Mouse (Mus musculus) cerebellum, adult 9-10 months (tissue): ENCODE data around the gene Gm30083.

Experiments used
- DNase-seq: peaks from one replicate; pipeline ENCODE4 v3.0.0; 2022

Gene Gm30083

DNA sequence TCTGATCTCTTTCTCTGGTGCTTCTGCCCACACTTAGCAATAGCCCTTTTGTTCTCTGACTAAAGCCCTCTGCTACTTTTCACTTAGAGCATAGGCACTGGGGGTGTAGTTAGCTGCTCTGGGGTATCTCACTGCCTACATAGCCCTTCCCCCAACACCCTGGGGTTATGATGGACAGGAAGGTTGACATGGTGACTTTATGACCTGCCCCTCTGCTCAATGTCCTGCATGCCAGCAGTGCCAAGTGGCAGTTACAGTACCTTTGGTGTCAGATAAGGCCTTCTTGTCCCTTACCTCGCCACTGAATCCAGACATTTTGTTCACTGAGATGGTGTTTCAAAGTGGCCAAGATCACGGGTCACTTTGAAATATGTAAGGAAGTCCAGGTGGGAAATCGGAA is at the start of gene Gm30083:
Gene Gm30083 (minus strand): TSS at position 120 of the 400 bp plus-strand sequence.
- DNase-seq, result no peak

DNA sequence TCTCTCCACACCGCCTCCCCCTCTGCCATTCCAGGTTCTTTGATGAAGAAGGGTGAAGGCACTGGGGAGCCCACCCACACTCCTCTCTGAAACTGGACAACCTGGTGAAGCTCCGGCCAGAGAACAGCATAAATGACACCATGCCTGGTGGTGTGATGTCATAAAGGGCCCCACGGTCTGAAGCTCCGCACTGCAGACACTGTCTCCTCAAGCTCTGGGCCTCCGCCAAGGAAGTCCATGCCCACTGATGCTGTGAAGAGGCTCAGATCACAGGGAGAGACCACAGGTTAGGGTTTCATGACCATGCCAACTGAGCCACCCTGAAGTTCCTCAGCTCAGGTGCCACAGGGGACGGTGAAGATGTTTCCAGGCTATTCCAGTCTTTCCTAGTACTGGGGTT is 37.5 kb upstream of the Gm30083 start, which contains the start of gene Antxrl:
Gene Antxrl (plus strand): TSS at position 192 of the 400 bp plus-strand sequence.
- no peak for DNase-seq

DNA sequence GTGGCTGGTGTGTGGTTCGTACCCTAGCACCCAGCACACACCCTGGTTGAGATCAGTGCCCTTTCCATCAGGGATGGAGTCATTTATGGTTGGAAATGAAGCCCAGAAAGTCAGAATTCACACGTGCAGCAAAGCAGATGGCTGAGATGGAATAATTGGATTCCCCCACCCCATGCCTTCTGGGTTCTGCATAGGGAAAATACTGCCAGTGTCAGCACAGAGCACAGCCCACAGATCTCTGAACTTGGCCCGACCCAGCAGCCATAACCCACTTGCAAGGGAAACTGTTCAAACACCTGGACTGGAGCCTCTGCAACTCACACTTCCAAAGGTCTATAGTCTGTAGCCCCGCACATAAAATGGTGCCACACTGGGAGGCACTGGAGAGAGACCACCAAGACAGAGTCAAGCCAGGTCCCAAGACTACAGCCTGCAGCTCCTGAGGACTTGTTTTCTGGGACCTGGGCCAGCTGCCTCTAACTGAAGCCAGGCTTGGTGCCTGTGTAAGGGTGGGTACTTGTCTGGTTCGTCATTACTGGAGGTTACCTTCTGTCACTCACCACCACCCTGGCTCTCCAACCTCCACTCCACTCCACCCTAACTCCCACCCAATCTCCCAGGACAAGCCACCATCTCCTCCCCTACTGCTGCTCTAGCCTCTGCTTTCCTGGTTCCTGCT is 35.3 kb upstream of the Gm30083 start:
- no peak for DNase-seq

DNA sequence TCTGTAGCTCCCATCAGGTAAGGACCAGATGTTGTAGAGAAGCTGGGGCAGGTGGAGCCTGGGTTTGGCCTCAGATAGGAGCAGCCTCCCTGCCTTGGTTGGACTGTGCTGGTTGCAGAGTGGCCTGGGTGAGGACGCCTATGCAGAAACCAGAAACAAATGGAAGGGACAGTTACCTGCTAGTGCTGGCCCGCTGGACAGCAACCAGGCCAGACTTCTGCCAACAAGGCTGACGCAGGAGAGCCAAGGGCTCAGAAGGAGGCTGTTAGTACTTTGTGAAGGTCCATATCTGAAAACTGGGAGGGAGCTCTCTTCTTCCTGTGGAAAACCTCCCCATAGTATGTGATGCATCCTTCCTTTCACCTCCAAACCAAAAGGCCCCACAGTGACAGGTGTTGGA is 28.4 kb upstream of the Gm30083 start:
- no peak for DNase-seq

DNA sequence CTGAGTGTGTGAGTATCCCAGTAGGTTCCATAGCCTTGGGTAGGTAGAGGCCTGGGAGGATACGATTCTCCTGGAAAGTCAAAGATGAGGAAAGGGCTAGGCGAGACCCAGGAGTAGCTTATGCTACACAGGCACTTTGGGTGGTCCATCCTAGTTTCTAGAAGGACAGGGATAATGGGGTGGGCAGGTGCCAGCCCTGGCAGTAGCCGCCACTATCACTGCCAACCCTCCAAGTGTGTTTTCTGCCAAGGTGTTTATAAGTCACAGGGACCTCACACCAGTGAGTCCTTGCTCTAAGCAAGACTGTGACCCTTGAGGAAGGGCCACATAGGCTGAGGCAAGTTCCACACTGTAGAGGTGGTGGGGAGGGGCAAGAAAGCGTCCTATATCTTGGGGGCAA is 26.3 kb upstream of the Gm30083 start:
- no peak for DNase-seq

DNA sequence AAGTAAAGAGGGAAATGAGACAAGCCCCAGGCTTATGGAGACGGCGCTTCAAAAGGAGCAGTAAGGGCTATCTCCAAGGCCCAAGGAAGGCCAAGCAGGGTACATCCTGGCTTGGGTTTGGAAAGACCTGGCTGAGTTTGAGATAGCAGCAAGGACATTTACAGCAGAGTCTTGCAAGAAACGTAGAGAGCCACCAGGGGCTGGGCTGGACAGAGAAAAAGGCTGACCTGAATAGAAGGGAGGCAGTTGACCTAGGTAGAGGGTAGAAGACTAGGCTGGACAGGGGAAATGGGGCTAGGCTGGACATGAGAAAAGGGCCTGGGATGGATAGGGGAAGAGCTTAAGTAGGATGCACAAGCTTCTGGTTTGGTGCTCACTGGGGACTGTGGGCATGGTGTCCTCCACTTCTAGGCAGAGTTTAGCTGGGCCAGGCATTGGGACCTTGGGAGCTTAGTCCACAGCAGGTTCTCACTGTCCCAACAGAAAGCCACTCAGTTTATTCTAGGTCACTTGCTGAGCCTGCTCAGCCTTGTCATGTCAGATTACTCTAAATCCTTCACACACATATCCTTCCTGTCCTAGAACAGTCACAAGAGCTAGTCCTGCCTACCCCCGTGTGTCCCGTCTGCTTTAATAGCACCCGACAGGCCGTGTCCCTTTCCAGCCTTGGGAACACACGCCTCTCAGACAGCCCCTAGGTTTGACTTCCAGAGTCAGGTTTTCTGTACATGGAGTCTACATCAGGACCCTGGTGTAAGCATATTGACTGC is 19.0 kb upstream of the Gm30083 start:
- DNase-seq, result no peak

DNA sequence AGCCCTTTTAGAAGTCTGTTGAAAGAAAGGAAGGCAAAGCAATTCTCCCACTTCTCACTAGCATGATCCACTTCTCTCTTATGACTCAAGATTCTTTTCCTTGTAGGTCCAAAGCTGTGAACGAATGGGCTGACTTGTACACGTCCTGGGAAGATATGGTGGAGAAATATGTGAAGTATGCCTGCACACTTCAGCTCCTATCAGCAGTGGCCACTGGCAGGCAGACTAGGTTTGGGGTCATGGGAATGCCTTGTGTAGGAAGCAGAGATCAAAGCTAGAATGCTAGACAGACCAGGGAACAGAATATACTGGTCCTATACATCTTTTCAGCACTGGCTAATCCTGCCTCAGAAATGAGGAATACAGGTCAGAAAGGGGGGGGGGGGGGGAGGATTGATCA is 11.7 kb upstream of the Gm30083 start:
- no peak for DNase-seq

DNA sequence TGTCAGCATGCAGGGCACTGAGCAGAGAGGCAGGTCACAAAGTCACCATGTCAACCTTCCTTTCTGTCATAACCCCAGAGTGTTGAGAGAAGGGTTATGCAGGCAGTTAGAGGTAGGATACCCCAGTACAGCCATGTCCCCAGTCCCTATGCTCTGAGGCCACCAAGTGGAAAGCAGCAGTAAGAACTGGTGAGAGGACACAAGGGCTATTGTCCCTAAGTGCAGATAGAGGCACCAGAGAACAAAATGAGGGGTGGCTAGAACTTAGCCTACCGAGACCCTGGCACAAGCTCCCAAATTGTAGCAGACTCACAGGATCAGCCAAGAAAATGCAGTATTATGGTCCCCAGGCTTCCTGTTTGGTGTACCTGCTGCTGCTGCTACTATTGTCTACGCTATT is 2.0 kb upstream of the Gm30083 start:
- DNase-seq, result no peak

DNA sequence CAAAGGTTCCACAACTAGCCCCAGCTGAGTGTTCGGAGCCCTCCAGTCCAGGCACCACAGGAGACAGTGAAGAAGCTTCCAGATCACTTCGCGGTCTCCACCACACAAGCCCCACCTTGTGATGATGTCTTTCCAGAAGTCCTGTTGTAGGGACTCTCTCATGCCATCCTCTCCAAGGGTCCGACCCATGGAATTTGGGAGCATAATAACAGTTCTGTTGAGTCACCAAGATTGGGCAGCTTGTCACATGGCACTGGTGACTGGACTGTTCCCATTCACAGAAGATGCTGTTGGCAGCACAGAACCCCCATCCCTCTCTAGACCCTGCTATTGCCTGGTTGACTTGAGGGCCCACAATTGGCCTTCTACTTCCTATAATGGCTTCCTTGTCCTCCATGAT is 1.4 kb upstream of the Gm30083 start, which contains the start of gene Gm5460:
Gene Gm5460 (plus strand): TSS at position 378 of the 400 bp plus-strand sequence.
- no peak for DNase-seq

DNA sequence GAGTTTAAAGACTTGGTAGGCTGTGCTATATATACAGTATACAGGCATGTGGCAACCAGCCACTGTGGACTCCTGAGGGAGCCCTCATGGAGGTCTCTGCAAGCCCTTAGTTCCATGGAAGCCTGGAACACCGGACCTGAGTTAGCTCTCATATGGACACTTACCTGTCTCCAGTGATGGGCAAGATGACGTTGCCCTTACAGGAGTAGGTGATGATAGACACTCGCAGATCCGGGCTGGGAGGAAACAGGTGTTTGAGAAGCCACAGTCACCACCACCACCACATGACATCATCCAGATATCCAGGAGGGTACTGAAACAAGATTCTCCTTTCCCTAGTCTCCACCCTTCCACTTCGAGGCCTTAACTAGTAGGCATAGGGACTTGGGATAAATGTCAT is 12.6 kb downstream of the Gm30083 start:
- DNase-seq, result no peak

DNA sequence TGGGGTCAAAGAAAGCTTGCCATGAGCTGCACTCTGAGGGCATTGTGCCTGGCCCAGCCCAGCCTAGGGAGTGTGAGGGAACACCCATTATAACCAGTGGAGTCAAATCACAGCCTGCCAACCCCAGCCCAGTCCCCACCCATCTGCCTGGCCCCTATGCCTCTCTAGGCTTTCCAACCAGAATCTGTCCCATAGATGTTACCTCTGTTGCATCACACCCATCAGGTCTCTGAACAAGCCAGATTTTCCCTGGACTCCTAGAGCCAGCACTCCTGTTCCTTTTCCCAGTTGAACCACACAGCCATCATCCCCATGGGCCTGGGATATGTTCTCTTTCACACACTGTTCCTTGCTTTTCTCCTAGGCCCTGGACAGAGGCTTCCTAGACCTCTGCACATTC is 13.5 kb downstream of the Gm30083 start:
- DNase-seq, result no peak

DNA sequence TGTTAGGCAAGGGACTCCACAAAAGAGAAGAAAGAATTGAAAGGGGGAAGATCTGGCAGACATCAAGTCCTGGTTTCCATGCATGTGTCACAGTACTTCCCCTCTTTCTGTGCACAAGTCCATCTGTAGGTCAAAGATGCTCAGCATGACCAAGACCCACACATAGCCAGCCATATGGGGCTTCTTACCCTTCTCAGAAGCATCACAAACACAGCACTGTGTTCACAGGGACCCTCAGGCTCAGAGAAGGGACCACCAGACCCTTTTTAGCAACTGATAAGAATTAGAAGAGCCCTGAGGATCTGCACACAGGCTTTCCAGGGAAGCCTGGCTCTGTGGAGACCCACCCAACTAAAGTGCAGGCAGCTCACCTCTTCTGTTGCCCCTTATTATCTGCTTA is 14.9 kb downstream of the Gm30083 start:
- no peak for DNase-seq

DNA sequence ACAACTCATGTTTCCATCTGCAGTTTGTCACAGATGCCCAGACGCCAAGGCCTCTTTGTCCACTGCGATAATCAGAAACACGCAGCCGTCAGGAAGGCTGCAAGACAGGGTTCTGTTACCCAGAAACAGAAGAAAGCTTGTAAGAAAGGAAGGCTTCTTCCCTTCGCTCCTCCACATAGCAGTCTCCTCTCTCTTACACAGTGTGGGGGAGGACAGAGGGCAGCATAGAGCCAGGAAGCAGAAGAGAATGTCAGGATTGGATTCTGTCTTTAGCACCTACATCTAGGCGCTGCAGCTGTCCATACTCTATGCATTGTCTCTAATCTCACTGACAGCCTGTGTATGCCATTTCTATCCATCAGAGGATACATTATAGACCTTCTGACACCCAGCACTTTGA is 17.6 kb downstream of the Gm30083 start:
- DNase-seq, result no peak

DNA sequence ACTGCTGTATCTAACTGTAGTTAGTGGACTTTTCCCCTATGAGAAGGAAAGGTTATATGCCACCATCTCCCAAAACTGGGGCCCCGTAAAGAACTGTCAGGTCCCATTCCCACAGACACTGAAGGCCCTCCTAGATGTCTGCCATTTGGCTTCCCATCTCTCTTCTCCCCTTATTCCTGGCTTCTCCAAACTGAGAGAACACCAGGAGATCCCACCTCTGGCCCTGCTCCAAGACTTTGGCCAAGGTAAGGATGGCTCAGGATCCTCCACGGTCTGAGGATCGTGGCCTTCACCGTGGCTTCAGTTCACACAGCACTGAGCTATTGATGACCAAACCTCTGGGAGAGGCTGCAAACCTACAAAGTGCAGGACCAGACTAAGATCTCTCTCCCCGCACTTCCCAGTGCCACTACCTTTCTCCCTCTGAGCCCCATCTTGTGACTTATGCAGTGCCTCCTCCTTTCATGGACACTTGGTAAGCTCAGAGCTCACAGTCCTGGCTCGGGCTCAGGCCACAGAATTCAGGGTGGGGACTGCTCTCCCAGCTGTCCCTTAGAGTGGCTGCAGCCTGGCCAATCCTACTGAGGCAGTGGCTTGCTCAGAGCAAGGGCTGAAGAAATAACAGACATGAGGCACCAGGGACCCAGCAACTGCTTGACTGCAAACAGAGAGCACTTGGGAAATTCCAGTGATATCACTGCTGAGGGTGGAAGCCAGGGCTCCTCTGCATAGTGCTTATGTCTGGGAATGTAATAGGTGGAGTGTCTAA is 21.3 kb downstream of the Gm30083 start:
- DNase-seq, result no peak

DNA sequence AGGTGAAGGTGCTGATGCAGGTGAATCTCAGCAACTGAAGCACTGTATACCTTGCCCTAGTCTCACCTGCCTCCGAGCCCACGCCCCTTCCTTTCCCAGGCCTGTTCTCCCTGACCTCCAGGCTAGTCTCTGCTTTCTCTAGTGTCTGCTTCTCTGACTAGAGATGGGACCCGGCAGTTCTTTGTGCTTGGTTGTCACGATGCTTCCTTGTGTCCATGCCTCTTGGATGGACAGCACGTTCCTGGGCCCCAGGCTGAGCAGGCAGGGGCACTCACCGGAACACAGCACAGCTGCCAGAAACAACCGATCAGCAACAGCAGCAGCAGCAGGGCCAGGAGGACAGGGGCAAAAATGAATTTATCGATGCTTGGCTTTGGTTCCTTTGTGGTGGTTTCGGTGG is 21.9 kb downstream of the Gm30083 start:
- no peak for DNase-seq

DNA sequence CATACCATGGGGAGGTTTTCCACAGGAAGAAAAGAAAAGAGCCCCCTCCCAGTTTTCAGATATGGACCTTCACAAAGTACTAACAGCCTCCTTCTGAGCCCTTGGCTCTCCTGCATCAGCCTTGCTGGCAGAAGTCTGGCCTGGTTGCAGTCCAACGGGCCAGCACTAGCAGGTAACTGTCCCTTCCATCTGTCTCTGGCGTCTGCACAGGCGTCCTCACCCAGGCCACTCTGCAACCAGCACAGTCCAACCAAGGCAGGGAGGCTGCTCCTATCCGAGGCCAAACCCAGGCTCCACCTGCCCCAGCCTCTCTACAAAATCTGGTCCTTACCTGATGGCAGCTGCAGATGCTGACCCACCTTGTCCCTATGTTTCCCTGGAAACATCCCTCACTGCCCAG is 23.0 kb downstream of the Gm30083 start:
- DNase-seq, result peak; percentile 86

DNA sequence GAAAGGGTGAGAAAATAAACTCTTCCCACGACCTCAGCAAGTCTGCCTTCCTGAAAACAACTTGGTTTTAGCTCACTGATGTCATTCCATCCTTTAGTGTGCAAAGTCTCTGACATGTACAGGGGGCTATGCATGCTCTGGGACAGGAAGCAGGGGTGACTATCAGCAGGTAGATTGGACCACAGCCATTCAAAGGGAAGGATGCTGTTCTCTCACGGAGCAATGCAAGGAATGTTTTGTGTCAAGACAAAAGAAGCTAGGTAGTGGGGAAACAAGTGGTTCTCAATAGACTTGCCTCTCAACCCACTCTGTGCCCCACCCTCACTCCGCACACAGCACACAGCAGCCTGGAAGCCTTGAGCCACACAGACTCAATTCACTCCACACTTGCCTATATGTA is 25.8 kb downstream of the Gm30083 start:
- no peak for DNase-seq

DNA sequence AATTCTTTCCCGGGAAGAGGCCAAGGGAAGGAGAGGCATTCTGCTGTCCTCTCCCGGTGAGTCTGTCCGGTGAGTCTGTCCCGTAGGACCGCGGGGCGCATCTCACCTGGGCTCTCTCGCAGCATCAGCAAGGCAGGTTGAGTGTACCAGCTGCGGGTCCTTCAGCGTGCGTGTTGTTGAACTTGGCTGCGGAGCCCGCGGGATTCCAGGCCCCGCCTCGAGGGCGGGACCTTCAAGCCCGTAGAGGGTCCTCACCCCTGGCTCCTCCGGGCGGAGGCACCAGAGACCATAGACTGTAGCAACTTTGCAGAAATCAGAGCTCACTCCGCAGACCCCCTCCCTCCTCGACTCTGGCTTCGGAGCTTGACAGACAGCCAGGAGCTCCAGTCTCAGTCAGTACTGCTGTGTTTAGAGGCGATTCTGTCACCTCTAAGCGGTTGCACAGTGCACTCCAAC is 36.4 kb downstream of the Gm30083 start, which contains the start of gene Zfp488:
Gene Zfp488 (minus strand): TSS at position 161 of the 456 bp plus-strand sequence.
- no peak for DNase-seq

DNA sequence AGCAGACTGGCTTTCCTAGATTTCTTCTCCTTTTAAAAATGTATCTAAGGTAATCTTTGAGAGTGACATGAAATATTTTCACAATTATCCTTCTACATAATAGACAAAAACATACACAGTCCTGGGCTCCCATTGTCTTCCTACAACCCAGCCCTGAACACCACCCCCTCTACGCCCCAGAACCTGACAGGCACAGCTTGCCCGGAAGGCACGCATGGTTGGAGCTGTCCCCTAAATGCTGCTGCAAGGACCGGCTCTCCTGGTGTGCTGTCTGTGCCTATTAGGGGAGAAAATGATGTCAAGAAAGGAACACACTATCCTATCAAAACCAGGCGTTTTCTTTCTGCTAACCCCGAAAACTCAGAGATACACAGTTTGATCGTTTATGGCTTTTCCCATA is 37.2 kb downstream of the Gm30083 start:
- DNase-seq, result no peak

DNA sequence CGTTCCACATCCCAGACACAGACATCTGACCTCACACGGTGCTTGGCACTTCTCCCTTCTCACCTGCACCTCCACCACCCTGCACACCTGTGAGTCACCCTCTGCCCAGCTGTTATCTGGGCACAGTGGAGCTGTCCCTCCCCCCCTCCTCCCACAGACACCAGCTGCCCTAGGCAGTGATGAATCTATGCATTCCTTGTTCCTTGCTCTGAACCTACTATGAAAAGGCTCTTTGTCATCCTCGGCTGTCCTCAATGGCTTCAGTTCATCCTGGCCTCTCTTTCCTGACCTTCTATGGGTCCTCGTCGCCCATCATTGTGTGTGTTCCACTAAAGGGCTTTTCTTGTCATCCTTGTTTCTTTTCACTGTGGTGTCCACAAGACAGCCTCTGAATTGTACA is 40.2 kb downstream of the Gm30083 start:
- no peak for DNase-seq

DNA sequence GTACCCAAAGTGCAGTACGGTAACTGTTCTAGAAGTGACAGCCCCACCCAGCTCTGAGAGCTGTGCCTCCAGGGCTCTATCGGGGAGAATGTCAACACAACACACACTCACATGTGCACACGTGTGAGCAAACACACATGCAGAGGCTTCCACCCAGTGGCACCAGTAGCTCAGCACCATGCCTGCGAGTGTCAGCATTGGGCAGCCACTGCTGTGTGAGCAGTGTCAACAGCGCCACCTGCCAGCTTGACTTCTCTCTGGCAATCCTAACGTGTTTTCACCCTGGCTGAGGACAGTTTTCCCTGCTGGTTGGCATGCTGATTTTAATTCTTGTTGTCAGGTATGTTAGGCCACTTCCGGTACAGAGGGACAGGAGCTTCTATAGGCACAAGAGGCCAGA is 42.3 kb downstream of the Gm30083 start:
- DNase-seq, result no peak

DNA sequence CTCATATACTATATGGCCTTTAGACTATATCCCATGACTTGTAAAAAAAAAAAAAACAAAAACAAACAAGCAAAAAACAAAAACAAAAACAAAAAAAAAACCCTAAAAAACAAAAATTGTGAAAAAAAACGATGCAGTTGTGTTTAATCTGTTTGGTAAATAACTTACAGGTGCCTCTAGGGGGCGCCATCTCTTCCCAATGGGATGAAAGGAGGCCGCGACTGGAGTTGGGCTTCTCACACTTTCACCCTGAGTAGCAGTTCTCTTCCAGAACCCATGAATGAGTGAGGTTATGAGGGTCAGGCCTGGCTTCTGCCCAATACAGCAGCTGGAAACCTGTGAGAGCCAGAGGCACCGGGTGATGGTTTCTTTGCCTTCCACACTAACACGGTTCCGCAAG is 49.3 kb downstream of the Gm30083 start:
- DNase-seq, result no peak

DNA sequence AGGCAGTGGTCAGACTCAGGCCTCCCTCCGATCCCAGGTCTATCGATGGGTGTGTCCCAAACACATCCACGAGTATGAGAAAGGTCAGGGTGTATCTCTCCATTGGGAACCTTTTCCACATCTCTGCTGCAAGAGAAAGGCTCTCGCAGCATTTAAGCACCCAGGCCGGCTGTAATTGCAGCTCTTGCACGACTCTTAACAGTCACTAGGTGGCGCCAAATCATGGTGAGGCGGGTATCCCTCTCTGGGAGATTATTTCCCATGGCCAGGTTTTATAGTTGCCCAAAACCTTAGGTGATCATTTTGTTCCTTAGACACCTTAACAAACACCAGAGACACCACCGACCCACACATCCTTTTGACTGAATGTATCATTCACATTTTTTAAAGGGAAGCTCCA is 55.6 kb downstream of the Gm30083 start:
- peak; percentile 74 for DNase-seq

DNA sequence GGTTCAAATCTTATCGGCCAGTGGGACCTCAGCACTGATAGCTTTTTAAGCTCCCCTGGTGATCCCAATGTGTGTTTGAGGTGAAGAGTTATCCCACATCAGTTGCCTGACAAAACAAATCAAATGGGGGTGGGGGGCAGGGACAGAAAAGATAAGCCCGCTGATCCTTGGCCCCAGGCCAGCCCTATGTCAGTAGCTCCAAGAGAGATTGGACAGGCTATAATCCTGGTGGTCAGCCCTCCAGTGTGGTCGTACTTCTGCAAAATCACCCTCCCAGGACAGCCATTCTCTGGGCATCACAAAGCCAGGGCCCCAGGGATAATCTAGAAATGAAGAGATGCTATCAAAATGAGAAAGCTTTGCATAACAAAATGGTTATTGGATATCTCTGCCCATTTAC is 56.1 kb downstream of the Gm30083 start:
- no peak for DNase-seq
